Mouse (Mus musculus): ENCODE results near the gene Ptprn2. TPM values are rescaled to one million over a fixed set of nuclear protein-coding genes. Genes with fewer than 3 reads are reported as not detected.

Gene Ptprn2
- polyA plus RNA-seq, 1 experiment from 2014 or later, result 22.1 TPM

- Histone ChIP-seq H3K4me2 (no peak overlapping the region), H3K36me3 (replicated peaks) (peaks cover 19% of the 10 kb centered on the region), H3K27me3 (replicated peaks) (no peaks in the 10 kb centered on the region), H3K4me1 (peaks cover 63% of the 10 kb centered on the region), H3K4me3 (no peak overlapping the region), H3K9me3 (no peaks in the 10 kb centered on the region), H3K9ac (no peak overlapping the region), H3K27ac (peak overlapping the region; percentile 70)
- WGBS, result 13% methylated on average over 11 of the region's 11 CpGs
- ATAC-seq (replicated peaks), result no peak
These were observed 766.3 kb downstream of the Ptprn2 start for GRCm38 (mm10) chr12:117251663-117252425.

DNA sequence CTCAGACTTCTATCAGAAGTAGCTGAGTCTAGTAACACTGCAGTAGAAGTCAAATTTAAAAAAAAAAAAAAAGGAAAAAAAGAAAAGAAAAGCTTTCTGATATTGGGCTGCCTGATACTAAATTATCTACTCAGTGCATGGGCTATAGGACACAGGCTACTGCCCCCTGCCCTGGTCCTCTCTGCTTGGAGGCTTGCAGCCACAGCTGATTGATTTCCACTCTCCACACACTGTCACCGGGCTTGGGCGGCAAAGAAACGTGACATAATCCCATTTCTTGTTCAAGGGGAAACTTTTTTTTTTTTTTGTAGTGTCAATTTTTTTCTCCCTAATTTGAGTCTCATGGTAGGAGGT, 766.9 kb downstream of the Ptprn2 start:
- no peaks in the 10 kb centered on the region for H3K27me3 ChIP-seq (replicated peaks)
- no peak overlapping the region for H3K4me3 ChIP-seq
- H3K9me3 ChIP-seq, result no peaks in the 10 kb centered on the region
- H3K4me2 ChIP-seq, result no peak overlapping the region
- peaks cover 68% of the 10 kb centered on the region for H3K4me1 ChIP-seq
- H3K9ac ChIP-seq, result no peak overlapping the region
- H3K36me3 ChIP-seq (replicated peaks), result peaks cover 19% of the 10 kb centered on the region
- WGBS, result 10% methylated on average over 3 of the region's 3 CpGs
- H3K27ac ChIP-seq, result peak overlapping the region; percentile 70; the same call in 1 of the 2 replicates
- no peak for ATAC-seq (replicated peaks)

- H3K4me2 ChIP-seq, result no peak overlapping the region
- no peak for ATAC-seq (replicated peaks)
- WGBS, result 60% methylated on average over 9 of the region's 9 CpGs
- H3K27ac ChIP-seq, result peak overlapping the region; percentile 77
- no peak overlapping the region for H3K4me3 ChIP-seq
- H3K27me3 ChIP-seq (replicated peaks), result no peaks in the 10 kb centered on the region
- peaks cover 6% of the 10 kb centered on the region for H3K36me3 ChIP-seq (replicated peaks)
- no peaks in the 10 kb centered on the region for H3K9me3 ChIP-seq
- H3K9ac ChIP-seq, result no peak overlapping the region
- H3K4me1 ChIP-seq, result peaks cover 82% of the 10 kb centered on the region
These were observed 768.8 kb downstream of the Ptprn2 start for GRCm38 (mm10) chr12:117254356-117254755.

GRCm38 (mm10) chr12:117255325-117255724, 769.8 kb downstream of the Ptprn2 start:
- peak; percentile 24 for ATAC-seq (replicated peaks)
- Histone ChIP-seq H3K4me2 (no peak overlapping the region), H3K4me3 (no peak overlapping the region), H3K27me3 (replicated peaks) (no peaks in the 10 kb centered on the region), H3K27ac (peak overlapping the region; percentile 77), H3K36me3 (replicated peaks) (peaks cover 7% of the 10 kb centered on the region), H3K9ac (no peak overlapping the region), H3K9me3 (no peaks in the 10 kb centered on the region), H3K4me1 (peaks cover 77% of the 10 kb centered on the region)
- WGBS, result 15% methylated on average over 6 of the region's 6 CpGs

GRCm38 (mm10) chr12:117255776-117256342, 770.3 kb downstream of the Ptprn2 start:
- Histone ChIP-seq H3K4me1 (peaks cover 71% of the 10 kb centered on the region), H3K4me2 (no peak overlapping the region), H3K27ac (peak overlapping the region; percentile 77), H3K27me3 (replicated peaks) (no peaks in the 10 kb centered on the region), H3K9me3 (no peaks in the 10 kb centered on the region), H3K36me3 (replicated peaks) (peaks cover 9% of the 10 kb centered on the region), H3K9ac (no peak overlapping the region), H3K4me3 (no peak overlapping the region)
- no peak for ATAC-seq (replicated peaks)
- 53% methylated on average over 2 of the region's 2 CpGs for WGBS

DNA sequence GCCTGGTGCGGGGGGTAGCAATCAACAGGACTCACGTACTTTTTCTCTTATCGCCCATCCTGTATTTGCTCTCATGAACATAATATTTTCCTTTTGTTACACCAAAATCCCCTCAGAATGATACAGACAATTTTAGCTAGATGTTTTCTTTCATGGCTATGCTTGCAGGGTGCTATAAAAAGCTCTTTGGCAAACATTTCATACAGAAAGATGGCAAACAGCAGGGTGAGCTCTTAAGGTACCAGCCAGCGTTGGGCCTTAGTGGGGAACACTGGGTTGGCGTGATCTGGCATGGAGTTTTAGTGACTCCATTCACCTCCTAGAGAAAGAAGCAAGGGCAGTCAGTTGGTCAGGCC, 771.3 kb downstream of the Ptprn2 start:
- Histone ChIP-seq H3K36me3 (replicated peaks) (peaks cover 9% of the 10 kb centered on the region), H3K4me3 (no peak overlapping the region), H3K9me3 (no peaks in the 10 kb centered on the region), H3K9ac (no peak overlapping the region; the same call in 1 of the 2 replicates), H3K4me2 (no peak overlapping the region), H3K27me3 (replicated peaks) (no peaks in the 10 kb centered on the region), H3K27ac (peak overlapping the region; percentile 94), H3K4me1 (peaks cover 62% of the 10 kb centered on the region)
- ATAC-seq (replicated peaks), result no peak
- 18% methylated on average over 5 of the region's 5 CpGs for WGBS

GRCm38 (mm10) chr12:117257205-117257920, 771.8 kb downstream of the Ptprn2 start:
- Histone ChIP-seq H3K4me1 (peaks cover 56% of the 10 kb centered on the region), H3K9ac (peak overlapping the region; percentile 24; the same call in 1 of the 2 replicates), H3K27me3 (replicated peaks) (no peaks in the 10 kb centered on the region), H3K4me2 (no peak overlapping the region), H3K9me3 (no peaks in the 10 kb centered on the region), H3K27ac (peak overlapping the region; percentile 94), H3K36me3 (replicated peaks) (peaks cover 9% of the 10 kb centered on the region), H3K4me3 (no peak overlapping the region)
- ATAC-seq (replicated peaks), result peak; percentile 64
- 4% methylated on average over 20 of the region's 20 CpGs for WGBS

DNA sequence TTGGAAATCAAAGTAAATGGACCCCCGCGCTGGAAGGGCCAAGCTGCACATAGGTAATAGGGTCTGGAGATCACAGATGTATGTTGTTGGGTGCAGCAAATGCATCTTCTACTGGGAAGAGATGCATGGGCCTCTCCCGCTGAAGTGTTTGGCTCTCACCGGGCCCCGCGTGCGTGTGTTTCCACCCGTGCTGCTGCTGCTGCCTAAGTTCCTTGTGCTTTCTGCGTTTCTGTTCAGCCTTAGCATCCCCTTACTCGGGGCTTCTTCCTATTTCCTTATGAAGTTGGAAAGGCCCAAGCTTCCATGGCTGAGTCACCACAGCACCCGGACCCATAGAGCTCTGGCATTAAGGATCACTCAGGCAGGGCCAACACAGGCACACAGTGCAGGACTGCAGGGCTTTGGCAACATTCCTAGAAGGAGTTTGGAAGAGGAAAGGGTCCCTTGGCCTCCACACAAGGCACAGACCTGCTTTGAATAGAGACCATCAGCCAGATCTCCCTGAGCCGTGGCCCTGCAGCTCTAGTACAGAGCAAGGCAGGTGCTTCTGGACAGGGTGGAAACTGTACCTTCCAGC, 772.5 kb downstream of the Ptprn2 start:
- no peak overlapping the region for H3K4me3 ChIP-seq
- 7% methylated on average over 12 of the region's 12 CpGs for WGBS
- no peak overlapping the region for H3K4me2 ChIP-seq
- H3K36me3 ChIP-seq (replicated peaks), result peaks cover 9% of the 10 kb centered on the region
- no peak overlapping the region for H3K9ac ChIP-seq
- peaks cover 52% of the 10 kb centered on the region for H3K4me1 ChIP-seq
- H3K27me3 ChIP-seq (replicated peaks), result no peaks in the 10 kb centered on the region
- H3K27ac ChIP-seq, result peak overlapping the region; percentile 94
- H3K9me3 ChIP-seq, result no peaks in the 10 kb centered on the region
- peak; percentile 31 for ATAC-seq (replicated peaks)

- WGBS, result 48% methylated on average over 6 of the region's 6 CpGs
- H3K4me1 ChIP-seq, result peaks cover 35% of the 10 kb centered on the region
- H3K4me2 ChIP-seq, result no peak overlapping the region
- H3K4me3 ChIP-seq, result no peak overlapping the region
- ATAC-seq (replicated peaks), result no peak
- H3K9ac ChIP-seq, result no peak overlapping the region
- 0 out of 2 replicates have a peak, but pooled peaks cover 3% of the 10 kb centered on the region for H3K36me3 ChIP-seq (replicated peaks)
- H3K27ac ChIP-seq, result peak overlapping the region; percentile 19; the same call in 1 of the 2 replicates
- no peaks in the 10 kb centered on the region for H3K9me3 ChIP-seq
- H3K27me3 ChIP-seq (replicated peaks), result no peaks in the 10 kb centered on the region
These were observed 775.1 kb downstream of the Ptprn2 start for GRCm38 (mm10) chr12:117260391-117261164.

DNA sequence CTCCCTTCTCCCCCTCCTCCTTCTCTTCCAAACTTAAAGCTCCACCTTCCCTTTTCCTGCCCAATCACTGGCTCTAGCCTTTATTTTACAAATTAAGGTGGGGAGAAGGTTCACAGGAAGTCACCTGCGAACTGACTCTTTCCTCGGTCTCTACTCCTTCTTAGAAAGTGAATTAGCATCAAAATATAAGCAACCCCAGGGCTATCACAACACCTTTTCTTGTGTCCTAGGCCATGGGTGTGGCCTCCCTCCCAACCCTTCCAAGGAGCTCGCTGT, 775.6 kb downstream of the Ptprn2 start:
- no peak overlapping the region for H3K4me3 ChIP-seq
- WGBS, result 40% methylated on average over 3 of the region's 3 CpGs
- peaks cover 30% of the 10 kb centered on the region for H3K4me1 ChIP-seq
- no peak overlapping the region for H3K4me2 ChIP-seq
- H3K9ac ChIP-seq, result no peak overlapping the region
- H3K9me3 ChIP-seq, result no peaks in the 10 kb centered on the region
- ATAC-seq (replicated peaks), result no peak
- H3K27ac ChIP-seq, result 0 out of 2 replicates have a peak overlapping the region, but pooled peaks have one; percentile 19
- H3K27me3 ChIP-seq (replicated peaks), result no peaks in the 10 kb centered on the region
- H3K36me3 ChIP-seq (replicated peaks), result 0 out of 2 replicates have a peak, but pooled peaks cover 3% of the 10 kb centered on the region

DNA sequence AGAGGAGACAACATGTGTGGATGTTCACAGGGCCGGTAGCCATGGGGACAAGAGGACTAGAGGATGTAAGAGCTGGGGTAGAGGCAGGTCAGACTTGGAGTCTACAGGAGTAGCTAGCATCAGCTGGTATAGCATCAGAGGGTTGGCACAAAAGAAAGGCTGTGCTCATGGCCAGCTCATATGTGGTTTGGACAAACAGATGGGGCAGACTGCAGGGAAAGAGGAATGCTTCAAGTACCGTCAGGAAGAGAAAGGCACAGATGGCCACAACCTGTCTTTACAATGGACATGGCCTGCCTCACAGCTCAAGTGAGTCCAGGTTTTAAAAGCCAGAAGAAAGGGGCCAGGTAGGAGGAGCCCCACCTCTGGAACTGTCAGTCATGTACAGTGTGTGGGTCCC, 776.5 kb downstream of the Ptprn2 start:
- Histone ChIP-seq H3K4me2 (no peak overlapping the region), H3K9ac (no peak overlapping the region), H3K9me3 (no peaks in the 10 kb centered on the region), H3K27ac (peak overlapping the region; percentile 14), H3K36me3 (replicated peaks) (0 out of 2 replicates have a peak, but pooled peaks cover 3% of the 10 kb centered on the region), H3K27me3 (replicated peaks) (no peaks in the 10 kb centered on the region), H3K4me1 (peaks cover 23% of the 10 kb centered on the region), H3K4me3 (no peak overlapping the region)
- 69% methylated on average over 2 of the region's 2 CpGs for WGBS
- ATAC-seq (replicated peaks), result no peak

GRCm38 (mm10) chr12:117263081-117263480, 777.6 kb downstream of the Ptprn2 start:
- no peaks in the 10 kb centered on the region for H3K9me3 ChIP-seq
- peaks cover 14% of the 10 kb centered on the region for H3K4me1 ChIP-seq
- no peak for ATAC-seq (replicated peaks)
- no peak overlapping the region for H3K9ac ChIP-seq
- 0 out of 2 replicates have a peak, but pooled peaks cover 3% of the 10 kb centered on the region for H3K36me3 ChIP-seq (replicated peaks)
- no peak overlapping the region for H3K4me2 ChIP-seq
- peak overlapping the region; percentile 8; the same call in 1 of the 2 replicates for H3K27ac ChIP-seq
- no peaks in the 10 kb centered on the region for H3K27me3 ChIP-seq (replicated peaks)
- no peak overlapping the region for H3K4me3 ChIP-seq
- WGBS, result 78% methylated on average over 2 of the region's 2 CpGs

Data from midbrain, embryonic 15.5 days (tissue).